Mouse (Mus musculus) adrenal gland, postnatal 10 days (tissue): ENCODE measurements at regions not wholly inside any gene's neighbourhood (a gene's known extent, or its start where the extent isn't known, plus 50 kb on each side); places are given as distances from the start of the nearest gene placed in this dataset.
A peak's percentile ranks its signal among the peaks of the same experiment; 100 is the strongest.

Experiments used
- DNase-seq: peaks from one replicate; pipeline ENCODE4 v3.0.0; 2021; ENCODE audit warnings: mixed read lengths

DNA sequence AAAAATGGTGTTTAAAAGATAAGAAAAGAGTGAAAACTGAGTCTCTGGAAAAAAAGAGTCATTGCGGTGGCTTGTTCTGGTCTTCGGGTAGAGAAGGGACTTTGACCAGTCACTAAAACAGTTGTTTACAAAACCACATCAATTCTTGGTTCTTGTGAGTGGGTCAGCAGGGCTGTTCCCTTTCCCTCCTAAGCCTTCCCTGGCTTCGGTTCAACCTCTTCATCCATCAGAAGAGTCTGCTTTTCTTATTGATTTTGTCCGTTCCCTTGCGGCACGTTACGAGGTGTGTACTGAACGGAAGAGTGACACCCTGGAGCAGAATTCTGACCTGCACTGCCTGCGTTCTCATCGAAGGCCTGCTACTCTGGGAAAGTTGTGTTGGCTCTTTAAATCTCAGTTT lies 229.1 kb upstream of the G2e3 start:
- DNase-seq: no peak

DNA sequence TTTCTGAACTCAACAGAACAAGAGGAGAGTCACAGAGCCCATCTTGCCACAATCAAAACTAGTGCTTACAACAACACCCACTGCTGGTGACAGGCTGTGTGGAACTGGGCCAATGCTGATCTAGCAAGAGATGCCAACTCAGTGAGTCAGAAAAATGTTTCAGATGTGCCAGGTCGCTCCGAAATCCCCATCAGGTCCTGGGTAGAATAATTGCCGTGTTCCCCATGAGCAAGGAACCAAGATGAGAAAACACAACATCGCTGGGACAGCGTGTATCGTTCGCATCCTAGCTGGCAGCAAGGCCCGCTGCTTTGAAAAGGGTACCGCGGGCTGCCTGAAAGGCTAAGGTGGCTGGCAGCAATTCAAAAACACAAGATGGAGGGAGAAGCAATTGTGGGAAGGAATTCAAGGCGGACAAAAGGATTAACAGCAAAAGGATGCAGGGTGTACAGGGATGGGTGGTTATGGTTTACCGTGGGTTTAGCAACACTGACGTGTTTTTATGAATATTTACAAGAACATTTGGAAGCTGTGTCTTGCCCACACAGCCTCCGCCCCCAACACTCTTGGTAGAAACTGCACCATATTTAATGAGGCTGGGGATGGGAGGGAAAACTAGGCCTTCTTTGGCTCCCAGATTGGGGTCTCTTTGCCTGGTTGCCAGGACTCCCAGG lies 229.7 kb upstream of the G2e3 start:
- DNase-seq: peak; percentile 36

DNA sequence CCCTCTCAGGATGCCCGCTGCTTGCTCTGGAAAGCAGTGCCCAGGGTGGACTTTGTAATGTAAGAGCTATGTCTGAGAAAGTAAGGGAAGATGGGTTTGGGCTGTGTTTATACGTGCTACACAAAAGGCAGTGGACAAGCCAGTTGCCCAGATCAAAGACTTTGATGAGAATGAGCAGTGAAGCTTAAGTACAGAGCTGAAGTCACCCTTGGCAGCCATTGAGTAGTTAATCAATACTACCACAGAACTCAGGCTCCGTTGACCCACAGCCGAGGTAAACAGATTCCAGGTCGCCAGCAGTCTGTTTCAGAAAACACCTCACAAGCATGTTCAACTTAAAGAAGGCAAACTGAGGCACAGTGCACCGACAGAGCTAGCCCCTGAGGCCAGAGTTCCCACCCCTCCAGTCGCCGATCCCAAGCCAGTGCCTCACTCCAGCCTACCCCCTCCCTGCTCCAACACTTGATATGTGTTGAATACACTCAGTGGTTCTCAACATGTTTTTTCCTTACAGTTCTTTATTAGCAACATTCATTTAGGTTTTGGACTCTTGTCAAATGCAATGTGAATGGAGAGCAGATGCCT lies 230.3 kb upstream of the G2e3 start:
- DNase-seq: no peak

DNA sequence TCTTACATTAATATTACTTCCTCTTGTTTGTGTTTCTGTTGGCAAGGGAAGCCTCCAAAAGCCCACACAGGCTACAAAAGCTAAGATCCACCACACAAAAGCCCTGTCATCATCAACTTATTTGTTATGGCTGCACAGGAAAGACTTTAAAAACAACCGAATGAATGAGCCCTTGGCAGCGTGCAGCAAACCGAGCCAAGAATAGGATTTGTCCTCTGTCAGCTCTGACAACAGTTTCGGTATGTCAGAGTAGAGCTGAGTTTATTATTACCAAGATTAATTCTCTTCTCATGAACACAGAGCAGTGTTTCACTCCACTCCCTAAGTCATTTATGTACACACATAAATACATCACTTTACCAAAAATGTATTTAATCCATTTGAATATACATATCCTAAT lies 236.1 kb upstream of the G2e3 start:
- no peak for DNase-seq

DNA sequence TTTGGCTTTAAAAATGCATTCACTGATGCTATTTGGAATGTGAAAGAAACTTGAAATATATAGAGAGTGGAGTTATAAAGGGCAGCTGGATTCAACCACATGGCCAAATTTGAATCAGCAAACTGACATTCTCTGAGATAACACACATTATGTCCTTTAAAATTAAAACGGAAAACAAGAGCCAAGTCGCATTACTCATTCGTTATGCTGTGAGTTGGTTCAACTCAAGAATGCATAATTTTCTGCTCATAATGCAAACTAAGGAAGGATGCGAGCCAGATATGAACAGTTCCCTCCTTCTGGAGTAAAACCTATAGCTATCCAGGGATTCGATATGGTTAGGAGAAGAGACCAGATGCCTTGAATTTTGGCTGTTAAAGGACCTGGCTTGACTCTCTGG lies 239.8 kb upstream of the G2e3 start:
- DNase-seq: no peak

DNA sequence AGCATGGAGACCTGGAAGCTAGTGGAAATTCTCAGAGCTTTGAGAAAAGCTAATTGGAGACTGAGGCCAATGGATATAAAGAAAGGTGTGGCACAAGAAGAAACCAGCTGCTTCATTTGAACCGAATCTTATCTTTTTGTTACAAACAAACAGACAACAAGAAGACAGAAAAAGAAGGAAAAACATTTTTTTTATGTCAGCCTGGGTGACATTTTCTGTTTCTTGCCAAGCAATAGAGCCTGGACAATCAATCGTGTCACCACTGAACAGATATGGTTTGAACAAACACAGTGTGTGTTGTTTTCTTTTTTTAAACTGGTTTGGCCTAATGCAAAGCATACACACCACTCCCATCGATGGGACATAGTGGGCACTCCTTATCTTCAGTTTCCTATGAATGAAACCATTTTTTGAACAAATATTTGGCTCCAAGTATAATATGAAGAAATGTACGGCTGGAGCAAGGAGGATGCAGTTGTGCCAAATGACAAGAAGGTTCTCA lies 244.3 kb upstream of the G2e3 start:
- no peak for DNase-seq

DNA sequence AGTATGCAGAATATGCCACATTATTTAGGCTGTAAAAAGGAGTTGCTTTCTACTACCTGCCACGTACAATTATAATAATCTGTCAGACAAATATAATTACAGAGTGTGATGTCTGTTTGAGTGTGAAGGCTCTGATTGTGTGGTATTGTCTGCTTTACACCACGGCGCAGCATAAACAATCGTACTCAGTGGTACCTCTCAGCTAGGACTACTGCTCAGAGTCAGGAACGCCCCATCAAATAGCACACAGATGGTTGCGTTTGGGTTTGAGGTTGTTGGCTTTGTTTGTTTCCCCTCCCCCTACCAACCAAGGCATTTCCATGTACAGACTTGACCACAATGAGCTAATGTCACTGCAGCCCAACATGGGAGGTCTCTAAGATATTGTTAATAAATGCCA lies 246.2 kb upstream of the G2e3 start:
- DNase-seq: no peak

DNA sequence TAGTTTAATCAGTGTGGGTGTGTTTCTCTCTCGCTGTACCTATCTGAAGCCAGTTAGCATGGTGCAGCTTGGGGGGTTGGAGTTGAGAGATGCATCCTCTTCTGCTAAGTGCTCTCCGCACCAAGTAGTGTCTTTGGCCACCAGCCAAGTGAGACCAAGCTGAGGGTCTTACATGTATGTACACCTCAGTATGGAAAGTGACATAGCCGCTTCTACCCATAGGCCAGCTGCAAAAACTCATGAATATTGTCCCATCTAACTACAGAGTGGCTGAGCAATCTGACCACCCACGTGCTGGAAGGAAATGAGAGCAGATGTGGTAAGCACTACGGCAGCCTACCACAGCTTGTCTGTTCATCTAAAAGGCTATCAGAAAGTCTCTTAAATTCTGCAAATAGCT lies 247.0 kb upstream of the G2e3 start:
- no peak for DNase-seq

DNA sequence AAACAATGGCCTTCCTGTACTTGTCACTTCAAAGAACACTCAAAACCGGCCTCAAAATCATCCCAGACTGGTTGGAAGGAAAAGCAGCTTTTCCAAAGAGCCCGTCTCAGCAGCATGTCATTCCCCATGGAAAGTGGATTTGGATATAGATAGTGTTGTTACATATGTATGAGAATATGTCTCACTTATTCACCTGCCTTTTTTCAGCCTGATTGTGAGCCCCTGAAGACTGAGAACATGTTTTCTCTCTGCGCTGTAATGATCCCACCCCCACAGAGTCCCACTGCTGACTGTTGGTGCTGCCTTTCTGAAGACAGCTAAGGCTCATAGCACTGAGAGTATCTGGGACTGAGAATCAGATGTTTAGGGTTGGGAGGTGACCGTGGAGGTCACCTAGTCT lies 251.9 kb upstream of the G2e3 start:
- DNase-seq: no peak

DNA sequence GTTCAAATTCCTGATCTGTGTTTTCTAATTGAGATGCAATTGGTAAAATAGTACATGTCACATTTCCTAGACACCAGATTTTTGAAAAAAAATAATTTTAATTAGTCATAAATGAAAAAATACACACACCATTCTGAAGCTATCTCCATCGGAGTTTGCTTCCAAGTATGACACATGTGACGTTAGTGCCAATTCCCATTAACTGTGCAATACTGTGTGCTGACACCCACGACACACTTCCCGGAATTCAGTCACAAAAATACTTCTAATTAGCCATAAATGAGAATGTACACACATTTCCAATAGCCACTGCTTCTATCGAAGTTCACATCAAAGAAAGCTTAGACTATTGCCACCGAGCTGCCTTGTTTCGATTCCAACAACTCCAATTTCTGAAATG lies 258.5 kb upstream of the G2e3 start:
- no peak for DNase-seq

DNA sequence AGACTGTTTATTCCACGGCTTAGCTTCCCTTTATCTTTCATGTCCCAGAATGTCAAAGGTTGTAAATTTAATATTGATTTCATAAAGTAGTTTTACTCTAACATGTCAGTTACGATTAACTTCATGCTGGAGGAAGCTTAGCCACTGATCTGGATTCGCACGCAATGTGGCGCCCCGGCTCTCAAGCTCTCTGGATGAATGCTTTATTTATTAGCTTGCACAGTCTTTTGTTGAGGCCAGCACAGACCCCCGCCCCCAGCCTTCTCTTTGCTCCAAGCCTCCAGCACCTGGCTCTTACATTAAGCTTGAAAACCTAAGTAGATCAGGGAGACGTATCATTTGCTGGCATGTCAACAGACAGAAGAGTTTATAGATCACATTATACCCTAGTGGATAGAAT lies 266.1 kb upstream of the G2e3 start:
- no peak for DNase-seq

DNA sequence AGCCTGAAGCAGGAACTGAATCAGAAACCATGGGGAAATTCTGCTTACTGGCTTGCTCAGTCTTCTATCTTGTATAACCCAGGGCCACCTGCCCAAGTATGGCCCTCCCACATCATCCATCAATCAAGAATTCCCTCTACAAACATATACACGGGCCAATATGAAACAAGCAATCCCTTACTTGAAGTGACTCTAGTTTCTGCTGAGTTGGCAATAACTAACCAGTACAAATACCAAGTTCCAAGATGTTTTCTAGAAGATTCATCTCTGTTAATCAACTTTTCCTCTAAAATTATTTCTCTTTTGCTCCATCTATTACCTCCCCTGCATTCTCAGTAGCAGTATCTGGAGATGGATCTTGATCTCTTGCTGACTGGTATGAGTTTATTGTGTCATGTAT lies 274.4 kb upstream of the G2e3 start:
- no peak for DNase-seq

DNA sequence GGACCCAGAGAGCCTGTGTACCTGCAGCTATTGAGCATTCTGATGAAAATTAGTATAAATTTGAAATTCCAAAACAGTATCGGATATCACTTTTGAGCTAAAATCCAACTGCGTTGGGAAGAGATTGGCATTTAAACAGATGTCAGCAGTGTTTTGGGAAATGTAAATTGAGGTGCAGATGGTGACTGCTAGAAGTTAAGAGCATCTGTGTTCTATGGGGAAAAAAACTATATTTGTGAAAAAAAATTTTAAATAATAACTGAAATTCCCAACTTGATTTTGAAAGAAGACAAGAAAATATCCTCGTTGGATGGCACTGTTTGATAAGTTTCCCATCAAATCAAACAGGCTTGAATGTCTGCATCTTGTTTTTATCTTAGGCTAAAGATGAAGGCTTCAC lies 286.9 kb upstream of the G2e3 start:
- DNase-seq: no peak

DNA sequence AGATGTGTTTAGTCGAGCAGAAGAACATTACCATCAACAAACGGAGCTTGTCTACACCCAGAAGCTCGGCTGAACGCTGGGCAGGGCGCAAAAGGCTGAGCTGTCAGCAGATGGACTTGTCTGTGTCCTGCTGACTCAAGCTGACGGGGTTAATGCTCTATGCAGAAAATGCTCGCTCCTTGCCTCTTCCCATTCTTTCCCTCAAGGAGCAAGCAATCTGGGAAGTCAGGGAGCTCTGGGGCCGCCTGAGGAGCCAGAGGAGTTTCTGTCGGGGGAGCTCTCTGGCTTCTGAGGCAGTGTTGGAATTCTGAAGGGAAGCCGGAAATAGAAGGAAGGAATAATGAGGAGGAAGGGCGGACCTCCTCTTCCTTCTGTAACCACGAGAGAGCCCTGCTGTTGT lies 289.3 kb upstream of the G2e3 start:
- DNase-seq: peak; percentile 2

DNA sequence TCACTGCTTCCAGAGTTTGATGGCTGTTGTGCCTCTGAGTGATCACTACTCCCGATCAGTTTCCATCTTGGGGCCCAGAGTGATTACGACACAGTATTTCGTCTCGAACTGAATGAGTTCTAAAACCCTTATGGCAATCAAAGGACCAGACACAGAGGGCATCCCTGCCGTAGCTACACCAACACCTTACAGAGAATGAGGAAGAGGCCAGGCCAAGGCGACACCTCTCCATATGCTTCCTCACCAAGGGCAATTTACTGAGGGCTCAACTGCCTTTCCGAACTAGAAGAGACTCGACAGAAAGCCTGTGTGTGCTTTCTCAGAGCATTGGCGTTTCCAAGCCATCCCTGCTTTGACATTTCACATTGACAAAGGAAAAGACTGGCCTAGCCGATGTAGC lies 289.8 kb upstream of the G2e3 start:
- DNase-seq: no peak

DNA sequence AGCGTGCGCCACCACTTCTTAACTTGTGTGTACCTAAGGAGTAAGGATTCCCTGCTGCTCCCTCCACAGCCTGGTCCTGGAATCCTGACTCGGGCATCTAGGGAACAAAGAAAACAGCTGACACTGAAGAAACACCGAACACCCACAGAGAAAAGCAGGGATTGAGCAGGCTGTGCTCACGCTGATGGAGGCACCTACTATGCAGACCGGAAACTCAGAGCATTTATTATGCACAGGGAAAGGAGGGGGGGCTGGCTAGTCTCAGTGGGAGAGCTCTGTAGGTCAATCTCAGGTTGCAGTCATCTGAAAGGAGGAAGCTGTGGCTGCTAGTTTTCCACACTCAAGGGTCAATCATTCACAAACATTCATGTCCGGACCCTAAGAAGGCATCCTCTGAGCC lies 300.7 kb upstream of the G2e3 start:
- no peak for DNase-seq

DNA sequence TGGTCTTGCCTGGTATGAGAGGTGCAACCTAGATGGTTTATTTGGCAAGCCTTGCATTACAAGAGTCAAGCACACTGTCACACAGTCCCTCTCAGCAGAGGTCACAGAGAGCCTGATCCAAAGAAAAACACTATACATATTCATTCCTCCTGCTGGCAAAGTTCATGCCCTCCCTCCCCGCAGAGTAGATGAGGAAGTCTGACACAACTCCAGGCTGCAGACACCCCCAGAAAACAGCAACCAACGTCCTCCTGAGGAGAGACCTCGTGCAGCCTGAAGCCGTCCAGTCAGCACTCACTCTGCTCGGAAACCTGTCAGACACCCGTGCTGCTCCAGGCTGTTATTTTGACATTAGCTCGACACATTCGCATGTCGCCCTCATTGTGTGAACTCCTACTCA lies 302.4 kb upstream of the G2e3 start:
- no peak for DNase-seq

DNA sequence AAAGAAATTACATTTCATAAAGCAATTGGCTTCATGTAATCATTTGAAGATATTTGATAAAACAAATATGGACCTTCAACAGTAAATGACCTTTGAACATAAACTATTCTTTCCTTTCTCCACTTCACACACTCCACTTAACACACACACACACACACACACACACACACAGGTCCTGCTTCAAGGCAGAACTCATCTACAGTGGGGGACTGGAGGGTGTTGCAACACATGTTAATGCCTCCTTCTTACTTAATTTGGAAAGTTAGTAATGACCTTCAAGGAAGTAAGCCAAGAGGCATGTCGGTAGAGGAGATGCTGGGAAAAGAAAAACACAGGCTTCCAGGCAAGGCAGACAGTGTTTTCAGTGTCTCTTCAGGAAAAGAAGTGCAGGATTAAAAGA lies 302.8 kb upstream of the G2e3 start:
- no peak for DNase-seq

DNA sequence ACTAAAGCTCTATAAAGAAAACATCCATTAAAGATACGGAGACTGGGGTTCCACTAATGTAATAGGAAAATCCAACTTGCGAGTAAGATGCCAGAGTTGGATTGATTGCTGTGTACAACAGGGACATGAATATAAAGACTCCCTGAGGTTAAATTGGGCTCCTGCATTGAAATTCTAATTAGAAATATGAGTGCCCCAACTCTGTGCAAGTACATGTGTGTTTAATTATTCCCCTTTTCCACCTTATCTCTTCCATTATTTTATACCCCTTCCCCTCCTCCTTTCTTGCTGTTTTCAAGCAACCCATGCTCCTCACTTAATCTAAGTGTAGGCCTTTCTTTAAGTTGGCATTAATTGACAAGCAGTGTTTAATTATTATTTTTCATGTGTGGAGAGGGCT lies 315.7 kb upstream of the G2e3 start:
- DNase-seq: no peak

DNA sequence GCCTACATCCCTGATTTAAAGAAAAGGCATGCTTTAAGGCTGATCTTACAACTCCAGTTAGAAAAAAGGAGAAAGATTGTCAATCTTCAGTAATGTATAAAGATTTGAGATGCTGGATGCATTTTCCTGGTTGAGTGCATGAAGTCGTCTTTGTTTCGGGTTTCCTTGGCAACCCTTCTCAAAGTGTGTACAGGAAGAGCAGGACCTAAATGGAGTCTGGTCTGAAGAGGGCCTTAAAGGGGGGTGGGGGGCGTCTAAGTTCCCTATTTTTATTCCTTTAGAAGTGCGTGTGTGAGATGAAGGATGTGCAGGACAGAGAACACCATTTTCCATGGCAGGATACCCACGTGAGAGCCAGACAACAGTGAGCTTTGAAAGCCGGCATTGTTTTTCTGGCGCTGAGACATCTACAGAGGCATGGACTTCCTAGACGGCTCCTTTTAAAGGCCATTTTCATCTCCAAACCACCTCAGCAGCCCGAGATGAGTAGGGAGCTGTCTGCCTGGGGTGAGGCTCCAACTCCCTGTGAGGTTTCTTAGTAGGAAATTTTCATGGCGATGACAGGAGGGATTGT lies 319.2 kb upstream of the G2e3 start:
- no peak for DNase-seq

DNA sequence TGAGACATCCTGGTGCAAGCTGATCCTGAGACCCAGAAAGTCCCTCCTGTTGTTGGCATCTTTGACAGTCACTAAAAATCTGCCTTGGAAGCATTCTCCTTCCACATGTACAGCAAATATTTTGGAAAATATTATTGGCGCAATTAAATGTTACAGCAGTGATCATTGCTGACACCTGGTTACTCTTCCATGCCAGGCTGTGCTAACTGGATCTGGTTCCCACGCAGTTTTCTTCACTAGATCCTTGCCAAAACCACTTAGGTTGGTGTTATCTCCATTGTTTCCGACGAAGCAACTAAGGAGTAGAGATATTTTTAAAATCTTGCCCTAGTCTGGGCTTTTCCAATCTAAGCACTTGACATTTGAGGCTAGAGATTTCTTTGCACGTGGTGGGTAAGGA lies 321.8 kb upstream of the G2e3 start:
- no peak for DNase-seq

DNA sequence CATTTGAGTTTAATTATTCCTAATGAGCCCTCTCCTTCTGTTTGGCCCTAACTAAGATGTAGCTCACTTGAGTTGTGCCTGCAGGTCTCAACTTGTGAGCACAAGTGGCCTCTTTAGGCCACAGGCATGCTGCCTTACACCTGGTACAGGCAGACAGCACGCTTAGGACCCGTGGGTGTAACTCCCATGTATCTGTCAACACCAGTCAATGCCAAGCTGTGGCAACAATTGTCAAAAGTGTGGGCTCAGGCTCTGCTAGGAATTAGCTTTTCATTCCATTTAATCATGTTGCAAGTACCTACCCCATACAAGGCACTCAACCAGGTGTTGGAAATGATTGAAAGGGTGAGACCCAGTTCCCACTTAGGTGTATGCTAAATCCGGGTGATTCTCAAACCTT lies 322.3 kb upstream of the G2e3 start:
- no peak for DNase-seq

DNA sequence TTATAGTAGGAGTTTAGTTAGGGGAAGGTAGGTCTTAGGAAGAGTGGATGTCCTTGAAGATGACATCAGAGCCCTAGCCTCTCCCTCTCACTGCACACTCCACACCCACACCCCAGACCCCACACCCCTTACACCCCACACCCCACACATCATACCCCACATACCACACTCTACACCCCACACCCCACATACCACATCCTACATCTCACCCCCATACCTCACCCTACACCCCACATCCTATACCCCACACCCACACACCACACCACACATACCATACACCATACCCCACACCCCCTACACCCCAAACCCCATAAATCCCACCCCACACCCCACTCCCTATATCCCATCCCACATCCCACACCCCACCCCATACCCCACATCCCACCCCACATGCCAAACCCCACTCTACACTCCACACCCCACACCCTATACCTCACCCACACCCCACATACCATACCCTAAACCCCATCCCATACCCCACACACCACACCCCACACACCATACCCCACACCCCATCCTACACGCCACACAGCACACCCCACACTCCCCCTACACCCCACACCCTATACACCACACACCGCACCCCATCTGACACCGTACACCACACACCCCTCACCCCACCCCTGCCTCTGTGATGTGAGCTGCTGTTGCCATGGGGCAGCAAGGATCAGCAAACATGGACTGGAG lies 323.7 kb upstream of the G2e3 start:
- DNase-seq: no peak

DNA sequence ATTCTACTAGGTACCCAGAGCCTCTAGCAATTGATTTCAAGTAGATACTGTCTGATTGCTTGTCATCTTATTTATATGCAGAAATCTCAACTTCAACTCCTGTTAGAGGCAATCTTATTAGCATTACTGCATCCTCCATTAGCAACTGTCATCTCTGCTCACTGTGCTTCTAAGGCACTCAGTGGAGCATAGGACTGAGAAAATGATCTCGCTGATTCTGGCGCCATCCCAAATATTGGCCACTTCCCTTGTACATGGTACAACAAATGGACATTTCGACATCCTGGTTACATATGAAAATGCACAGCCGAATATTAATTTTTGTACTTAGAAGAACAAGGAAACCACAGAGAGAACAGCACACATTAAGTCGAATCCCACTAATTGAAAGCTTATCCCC lies 329.7 kb upstream of the G2e3 start:
- no peak for DNase-seq
